Mouse (Mus musculus) stomach, embryonic 16.5 days (tissue): ENCODE data around the gene Celsr1. TPM values are rescaled to one million over a fixed set of nuclear protein-coding genes. Genes with fewer than 3 reads are reported as not detected.

Experiments
- ATAC-seq: fragments of 200-750 bp; cut with Nextera tagmentation; 2 replicates; pipeline ENCODE4 v1.8.0; 2017; ENCODE audit warnings: moderate number of reproducible peaks, moderate TSS enrichment; ENCODE audit not compliant: insufficient read depth, low FRiP score
- H3K27ac ChIP-seq: fragments of 300-500 bp; sonication (generic); 2 replicates; pipeline ENCODE4 v1.5.1; 2014; ENCODE audit warnings: low read length
- H3K27me3 ChIP-seq: fragments of 300-500 bp; sonication (generic); 2 replicates; pipeline ENCODE4 v1.6.1; 2014; ENCODE audit warnings: low read length, control low read depth, mixed read lengths; ENCODE audit not compliant: control insufficient read depth, insufficient read depth
- H3K36me3 ChIP-seq: fragments of 300-500 bp; sonication (generic); 2 replicates; pipeline ENCODE4 v1.6.1; 2014; ENCODE audit warnings: low read length; ENCODE audit not compliant: control insufficient read depth, insufficient read depth
- H3K4me1 ChIP-seq: fragments of 300-500 bp; sonication (generic); 2 replicates; pipeline ENCODE4 v1.6.1; 2014; ENCODE audit warnings: low read length, control low read depth, mixed read lengths; ENCODE audit not compliant: control insufficient read depth, insufficient read depth
- H3K4me2 ChIP-seq: fragments of 300-500 bp; sonication (generic); 2 replicates; pipeline ENCODE4 v1.6.1; 2014; ENCODE audit warnings: low read depth, low read length, mixed read lengths
- H3K4me3 ChIP-seq: fragments of 300-500 bp; sonication (generic); replicated peaks from 2 replicates; pipeline ENCODE4 v1.5.1; 2014; ENCODE audit warnings: mild to moderate bottlenecking, low read length
- H3K9ac ChIP-seq: fragments of 300-500 bp; sonication (generic); 2 replicates; pipeline ENCODE4 v1.6.1; 2014; ENCODE audit warnings: low read length
- H3K9me3 ChIP-seq: fragments of 300-500 bp; sonication (generic); replicated peaks from 2 replicates; pipeline ENCODE4 v1.6.1; 2016; ENCODE audit warnings: low read length, control low read depth; ENCODE audit not compliant: control insufficient read depth
- whole genome bisulfite sequencing: fragments of 180-500 bp; shearing (Covaris S2); extraction: QIAGEN DNeasy Blood & Tissue Kit; methylation state at CpG from one replicate; pipeline ENCODE4 v1.1.7; 2014; 5-methylcytosine and 5-hydroxymethylcytosine counted together
- polyA plus RNA-seq: library from polyadenylated mRNA; unstranded; fragments of >200 nt; fragmentation: Nextera tagmentation; extraction: Ambion mirVana; gene quantifications from 2 replicates; pipeline ENCODE4 v1.2.1, GENCODE M21; 2015

Celsr1 gene
- polyA plus RNA-seq, 1 experiment from 2014 or later = 2.7 TPM

GRCm38 (mm10) chr15:85913605-85914004 lies 120.0 kb downstream of the Celsr1 start:
- Histone ChIP-seq H3K4me2 (no peak overlapping the region), H3K9ac (no peak overlapping the region), H3K4me1 (peaks cover 11% of the 10 kb centered on the region), H3K4me3 (no peak overlapping the region), H3K27ac (no peak overlapping the region), H3K27me3 (no peaks in the 10 kb centered on the region), H3K9me3 (peaks cover 4% of the 10 kb centered on the region; the same call in 1 of the 2 replicates), H3K36me3 (no peaks in the 10 kb centered on the region)
- 49% methylated on average over 2 of the region's 2 CpGs for WGBS
- no peak for ATAC-seq

GRCm38 (mm10) chr15:85909931-85910330 lies 123.6 kb downstream of the Celsr1 start:
- H3K27me3 ChIP-seq = no peaks in the 10 kb centered on the region
- no peaks in the 10 kb centered on the region for H3K36me3 ChIP-seq
- H3K4me1 ChIP-seq = peaks cover 11% of the 10 kb centered on the region
- H3K9ac ChIP-seq = no peak overlapping the region; the same call in 1 of the 2 replicates
- ATAC-seq = peak; percentile 79
- H3K9me3 ChIP-seq = peaks cover 4% of the 10 kb centered on the region; the same call in 1 of the 2 replicates
- WGBS = 20% methylated on average over 10 of the region's 10 CpGs
- H3K4me2 ChIP-seq = peak overlapping the region; percentile 27; the same call in 1 of the 2 replicates
- H3K27ac ChIP-seq = peak overlapping the region; percentile 83
- no peak overlapping the region for H3K4me3 ChIP-seq

- H3K27me3 ChIP-seq = no peaks in the 10 kb centered on the region
- peaks cover 4% of the 10 kb centered on the region; the same call in 1 of the 2 replicates for H3K9me3 ChIP-seq
- no peak overlapping the region; the same call in 1 of the 2 replicates for H3K9ac ChIP-seq
- H3K36me3 ChIP-seq = no peaks in the 10 kb centered on the region
- H3K4me1 ChIP-seq = peaks cover 11% of the 10 kb centered on the region
- peak; percentile 23; the same call in 1 of the 2 replicates for ATAC-seq
- peak overlapping the region; percentile 83 for H3K27ac ChIP-seq
- H3K4me2 ChIP-seq = peak overlapping the region; percentile 40; the same call in 1 of the 2 replicates
- 60% methylated on average over 3 of the region's 3 CpGs for WGBS
- H3K4me3 ChIP-seq = no peak overlapping the region
Measured at GRCm38 (mm10) chr15:85909492-85909829, 124.1 kb downstream of the Celsr1 start.

GRCm38 (mm10) chr15:85908660-85909491 lies 124.7 kb downstream of the Celsr1 start:
- Histone ChIP-seq H3K9me3 (peaks cover 3% of the 10 kb centered on the region; the same call in 1 of the 2 replicates), H3K27ac (peak overlapping the region; percentile 83), H3K27me3 (no peaks in the 10 kb centered on the region), H3K4me3 (no peak overlapping the region), H3K4me2 (peak overlapping the region; percentile 40; the same call in 1 of the 2 replicates), H3K4me1 (peaks cover 11% of the 10 kb centered on the region), H3K36me3 (no peaks in the 10 kb centered on the region), H3K9ac (no peak overlapping the region)
- 72% methylated on average over 7 of the region's 7 CpGs for WGBS
- peak; percentile 42 for ATAC-seq

GRCm38 (mm10) chr15:85903826-85904225 lies 129.8 kb downstream of the Celsr1 start:
- no peaks in the 10 kb centered on the region for H3K9me3 ChIP-seq
- no peaks in the 10 kb centered on the region for H3K27me3 ChIP-seq
- H3K27ac ChIP-seq = no peak overlapping the region
- H3K9ac ChIP-seq = no peak overlapping the region
- no peaks in the 10 kb centered on the region for H3K36me3 ChIP-seq
- ATAC-seq = no peak
- H3K4me1 ChIP-seq = no peaks in the 10 kb centered on the region
- no peak overlapping the region for H3K4me3 ChIP-seq
- H3K4me2 ChIP-seq = no peak overlapping the region
- WGBS = 61% methylated on average over 8 of the region's 8 CpGs

- no peaks in the 10 kb centered on the region for H3K4me1 ChIP-seq
- no peak for ATAC-seq
- no peak overlapping the region for H3K4me3 ChIP-seq
- H3K27me3 ChIP-seq = no peaks in the 10 kb centered on the region
- H3K9me3 ChIP-seq = no peaks in the 10 kb centered on the region
- H3K36me3 ChIP-seq = no peaks in the 10 kb centered on the region
- no peak overlapping the region for H3K4me2 ChIP-seq
- WGBS = 77% methylated on average over 10 of the region's 10 CpGs
- no peak overlapping the region for H3K9ac ChIP-seq
- H3K27ac ChIP-seq = no peak overlapping the region
Measured at GRCm38 (mm10) chr15:85902505-85902904, 131.1 kb downstream of the Celsr1 start.

- Histone ChIP-seq H3K9ac (no peak overlapping the region), H3K9me3 (no peaks in the 10 kb centered on the region), H3K27ac (no peak overlapping the region), H3K4me2 (no peak overlapping the region), H3K4me1 (no peaks in the 10 kb centered on the region), H3K4me3 (no peak overlapping the region), H3K36me3 (peaks cover 3% of the 10 kb centered on the region; the same call in 1 of the 2 replicates), H3K27me3 (no peaks in the 10 kb centered on the region)
- ATAC-seq = no peak
- WGBS = 85% methylated on average over 12 of the region's 12 CpGs
Measured at GRCm38 (mm10) chr15:85900801-85901200, 132.8 kb downstream of the Celsr1 start.

GRCm38 (mm10) chr15:85900318-85900717 lies 133.3 kb downstream of the Celsr1 start:
- H3K4me1 ChIP-seq = no peaks in the 10 kb centered on the region
- H3K4me3 ChIP-seq = no peak overlapping the region
- no peaks in the 10 kb centered on the region for H3K27me3 ChIP-seq
- no peak overlapping the region for H3K27ac ChIP-seq
- no peak overlapping the region for H3K9ac ChIP-seq
- H3K36me3 ChIP-seq = peaks cover 7% of the 10 kb centered on the region; the same call in 1 of the 2 replicates
- WGBS = 72% methylated on average over 8 of the region's 8 CpGs
- ATAC-seq = no peak
- no peak overlapping the region for H3K4me2 ChIP-seq
- no peaks in the 10 kb centered on the region for H3K9me3 ChIP-seq

- Histone ChIP-seq H3K27ac (no peak overlapping the region), H3K9ac (no peak overlapping the region), H3K4me3 (no peak overlapping the region), H3K4me2 (no peak overlapping the region), H3K9me3 (no peaks in the 10 kb centered on the region), H3K4me1 (no peaks in the 10 kb centered on the region), H3K36me3 (peaks cover 16% of the 10 kb centered on the region), H3K27me3 (no peaks in the 10 kb centered on the region)
- no peak for ATAC-seq
- WGBS = 68% methylated on average over 6 of the region's 6 CpGs
Measured at GRCm38 (mm10) chr15:85899396-85899795, 134.2 kb downstream of the Celsr1 start.
